Mouse (Mus musculus) testis, adult 2 months (tissue): ENCODE measurements around the gene A030005K14Rik.

Experiments used
- CTCF ChIP-seq: fragments of 200-500 bp; IDR thresholded peaks from 2 replicates; pipeline ENCODE4 v1.5.1; 2012; ENCODE audit warnings: low read depth, mild to moderate bottlenecking, inconsistent platforms, low read length, moderate library complexity; ENCODE audit not compliant: control insufficient read depth, insufficient read depth, insufficient replicate concordance
- POLR2A ChIP-seq: fragments of 200-500 bp; IDR thresholded peaks from 2 replicates; pipeline ENCODE4 v1.6.1; 2012; ENCODE audit warnings: low read depth, mild to moderate bottlenecking, inconsistent platforms, low read length, moderate library complexity; ENCODE audit not compliant: control insufficient read depth

- TF ChIP-seq CTCF: no peak
- no peak for TF ChIP-seq POLR2A
These were observed 14.2 kb downstream of the A030005K14Rik start, which contains the start of gene Gm47969 for GRCm38 (mm10) chr1:83044882-83045427.
